Mouse (Mus musculus) cerebellum, adult 2 months (tissue): ENCODE data around the gene Lrrc49. TPM values are rescaled to one million over a fixed set of nuclear protein-coding genes. Genes with fewer than 3 reads are reported as not detected.

Experiments
- DNase-seq, 2 experiments: peaks; one replicate each; pipeline ENCODE4 v3.0.0; 2021
- H3K27ac ChIP-seq: fragments of 200-500 bp; 2 replicates; pipeline ENCODE4 v1.5.1; 2012; ENCODE audit warnings: low read length, control low read depth, inconsistent platforms; ENCODE audit not compliant: insufficient read depth
- H3K27me3 ChIP-seq: fragments of 200-500 bp; 2 replicates; pipeline ENCODE4 v1.6.1; 2012; ENCODE audit warnings: inconsistent platforms, mild to moderate bottlenecking, low read length, moderate library complexity; ENCODE audit not compliant: control insufficient read depth, insufficient read depth
- H3K4me1 ChIP-seq: fragments of 200-500 bp; 2 replicates; pipeline ENCODE4 v1.6.1; 2011; ENCODE audit warnings: low read length; ENCODE audit not compliant: control insufficient read depth, insufficient read depth
- H3K4me3 ChIP-seq: fragments of 200-500 bp; replicated peaks from 2 replicates; pipeline ENCODE3; 2011; ENCODE audit warnings: mild to moderate bottlenecking, low read depth, low read length, control low read depth; ENCODE audit not compliant: insufficient read depth
- CTCF ChIP-seq: fragments of 200-500 bp; IDR thresholded peaks from 2 replicates; pipeline ENCODE4 v1.5.1; 2011; ENCODE audit warnings: low read depth, mild to moderate bottlenecking, control low read depth, low read length, moderate library complexity, borderline replicate concordance; ENCODE audit not compliant: insufficient read depth
- POLR2A ChIP-seq: fragments of 200-500 bp; IDR thresholded peaks from 2 replicates; pipeline ENCODE4 v1.6.1; 2011; ENCODE audit warnings: low read length, control low read depth, borderline replicate concordance; ENCODE audit not compliant: insufficient read depth
- WGBS: fragments of 180-500 bp; shearing (Covaris S2); methylation state at CpG from one replicate; pipeline ENCODE4 v1.1.7; 2018; 5-methylcytosine and 5-hydroxymethylcytosine counted together
- polyA plus RNA-seq: library from polyadenylated mRNA; depleted of rRNA; stranded (reverse); fragments of >200 nt; gene quantifications from 2 replicates; pipeline ENCODE4 v1.2.3, GENCODE M21; 2012

Gene Lrrc49
- polyA plus RNA-seq, 1 experiment: 163 TPM

- WGBS: 97% methylated on average over 4 of the region's 4 CpGs
- H3K27ac ChIP-seq: no peak overlapping the region
- TF ChIP-seq CTCF (no peak), POLR2A (no peak)
Observed at GRCm38 (mm10) chr9:60571041-60571440, 116.9 kb downstream of the Lrrc49 start.

GRCm38 (mm10) chr9:60569366-60569765 is 118.6 kb downstream of the Lrrc49 start:
- no peak for DNase-seq
- no peak overlapping the region for H3K4me3 ChIP-seq
- no peak for TF ChIP-seq CTCF
- no peak for TF ChIP-seq POLR2A
- H3K27me3 ChIP-seq: no peaks in the 10 kb centered on the region
- WGBS: 21% methylated on average over 2 of the region's 2 CpGs
- H3K27ac ChIP-seq: no peak overlapping the region
- H3K4me1 ChIP-seq: no peaks in the 10 kb centered on the region

More at GRCm38 (mm10) chr9:60571041-60571440, 116.9 kb downstream of the Lrrc49 start:
- Histone ChIP-seq H3K4me1 (no peaks in the 10 kb centered on the region), H3K4me3 (no peak overlapping the region), H3K27me3 (no peaks in the 10 kb centered on the region)
- DNase-seq: no peak

- TF ChIP-seq POLR2A (no peak), CTCF (no peak)
- 93% methylated on average over 7 of the region's 7 CpGs for WGBS
- H3K27ac ChIP-seq: no peak overlapping the region
- no peaks in the 10 kb centered on the region for H3K4me1 ChIP-seq
- no peak for DNase-seq
- no peaks in the 10 kb centered on the region for H3K27me3 ChIP-seq
- no peak overlapping the region for H3K4me3 ChIP-seq
Observed at GRCm38 (mm10) chr9:60563809-60564208, 124.1 kb downstream of the Lrrc49 start.

- TF ChIP-seq CTCF (no peak), POLR2A (no peak)
- Histone ChIP-seq H3K4me3 (no peak overlapping the region), H3K27ac (no peak overlapping the region), H3K27me3 (no peaks in the 10 kb centered on the region), H3K4me1 (no peaks in the 10 kb centered on the region)
- 75% methylated on average over 20 of the region's 20 CpGs for WGBS
- no peak for DNase-seq
Observed at GRCm38 (mm10) chr9:60562443-60563371, 125.3 kb downstream of the Lrrc49 start.

GRCm38 (mm10) chr9:60561641-60562289 is 126.2 kb downstream of the Lrrc49 start:
- no peak for DNase-seq
- no peaks in the 10 kb centered on the region for H3K27me3 ChIP-seq
- TF ChIP-seq CTCF (no peak), POLR2A (no peak)
- H3K4me3 ChIP-seq: no peak overlapping the region
- WGBS: 40% methylated on average over 9 of the region's 9 CpGs
- H3K4me1 ChIP-seq: no peaks in the 10 kb centered on the region
- no peak overlapping the region for H3K27ac ChIP-seq

GRCm38 (mm10) chr9:60558507-60558906 is 129.5 kb downstream of the Lrrc49 start:
- no peak for DNase-seq
- H3K4me3 ChIP-seq: no peak overlapping the region
- H3K27ac ChIP-seq: no peak overlapping the region
- no peaks in the 10 kb centered on the region for H3K27me3 ChIP-seq
- 75% methylated on average over 3 of the region's 3 CpGs for WGBS
- no peaks in the 10 kb centered on the region for H3K4me1 ChIP-seq
- TF ChIP-seq CTCF: no peak
- TF ChIP-seq POLR2A: no peak

- Histone ChIP-seq H3K27ac (no peak overlapping the region), H3K4me1 (no peaks in the 10 kb centered on the region), H3K27me3 (no peaks in the 10 kb centered on the region), H3K4me3 (no peak overlapping the region)
- no peak for DNase-seq
- TF ChIP-seq CTCF (no peak), POLR2A (no peak)
- WGBS: 96% methylated on average over 4 of the region's 4 CpGs
Observed at GRCm38 (mm10) chr9:60551238-60551637, 136.7 kb downstream of the Lrrc49 start.
